Mouse (Mus musculus) cerebellum, adult 2 months (tissue): ENCODE data around the gene Synj2.

Experiments
- CTCF ChIP-seq: fragments of 200-500 bp; IDR thresholded peaks from 2 replicates; pipeline ENCODE4 v1.5.1; 2011; ENCODE audit warnings: low read depth, mild to moderate bottlenecking, control low read depth, low read length, moderate library complexity, borderline replicate concordance; ENCODE audit not compliant: insufficient read depth
- POLR2A ChIP-seq: fragments of 200-500 bp; IDR thresholded peaks from 2 replicates; pipeline ENCODE4 v1.6.1; 2011; ENCODE audit warnings: low read length, control low read depth, borderline replicate concordance; ENCODE audit not compliant: insufficient read depth

- TF ChIP-seq CTCF (no peak), POLR2A (no peak)
Observed at GRCm38 (mm10) chr17:5932161-5932560, 8.9 kb upstream of the Synj2 start.
